Mouse (Mus musculus) CD8-positive naive resting alpha-beta T cell, adult 2 months (primary cell): ENCODE data around the gene Prtn3.

Source experiments
- DNase-seq, 2 experiments: peaks; one replicate each; pipeline ENCODE4 v3.0.0; 2022; ENCODE audit warnings: low read depth in 2 of 2, low spot score in 2 of 2

Gene Prtn3

GRCm38 (mm10) chr10:79874290-79874862 lies at the start of gene Prtn3, which contains the start of gene Plppr3:
Gene Prtn3 (plus strand): TSS chr10:79874476.
Gene Plppr3 (minus strand): TSS chr10:79874634.
- no peak for DNase-seq

GRCm38 (mm10) chr10:79831583-79831982 lies 42.7 kb upstream of the Prtn3 start:
- DNase-seq: no peak

- DNase-seq: no peak
These were observed 42.1 kb upstream of the Prtn3 start for GRCm38 (mm10) chr10:79832026-79832785.

GRCm38 (mm10) chr10:79832786-79833181 lies 41.5 kb upstream of the Prtn3 start:
- DNase-seq: no peak

- peak; percentile 65 to 76 for DNase-seq
These were observed 39.4 kb upstream of the Prtn3 start for GRCm38 (mm10) chr10:79834769-79835398.

- DNase-seq: no peak
These were observed 37.4 kb upstream of the Prtn3 start for GRCm38 (mm10) chr10:79836918-79837317.

GRCm38 (mm10) chr10:79838151-79838550 lies 36.1 kb upstream of the Prtn3 start:
- DNase-seq: no peak

- DNase-seq: no peak
These were observed 34.2 kb upstream of the Prtn3 start for GRCm38 (mm10) chr10:79840091-79840490.

- no peak for DNase-seq
These were observed 33.4 kb upstream of the Prtn3 start for GRCm38 (mm10) chr10:79840644-79841551.

- no peak for DNase-seq
These were observed 32.0 kb upstream of the Prtn3 start for GRCm38 (mm10) chr10:79842322-79842721.

- no peak for DNase-seq
These were observed 30.8 kb upstream of the Prtn3 start for GRCm38 (mm10) chr10:79843476-79843875.

- no peak for DNase-seq
These were observed 27.7 kb upstream of the Prtn3 start for GRCm38 (mm10) chr10:79846553-79846952.

GRCm38 (mm10) chr10:79849941-79850628 lies 24.2 kb upstream of the Prtn3 start:
- no peak for DNase-seq

- DNase-seq: no peak
These were observed 22.6 kb upstream of the Prtn3 start for GRCm38 (mm10) chr10:79851653-79852052.

GRCm38 (mm10) chr10:79852107-79852789 lies 22.0 kb upstream of the Prtn3 start:
- DNase-seq: no peak

- no peak for DNase-seq
These were observed 21.4 kb upstream of the Prtn3 start for GRCm38 (mm10) chr10:79852827-79853226.

GRCm38 (mm10) chr10:79853392-79853791 lies 20.9 kb upstream of the Prtn3 start:
- no peak for DNase-seq

GRCm38 (mm10) chr10:79853860-79854795 lies 20.1 kb upstream of the Prtn3 start, which contains the start of gene Ptbp1:
Gene Ptbp1 (plus strand): TSS chr10:79854427.
- peak; percentile 98 for DNase-seq
